ENCODE assay signal across 8 mouse cellular contexts in genomic region chr13:51022401-51023250, GRCm38 (mm10).
DNase-seq lines count a peak whose midpoint lies in the region; ATAC-seq lines count a peak whose summit lies in the region.

No protein-coding gene starts in this region.

- DNase-seq in kidney, adult 8-10 months = no peak
- peak; percentile 58 for DNase-seq in embryo, embryonic 11 days
- no peak for DNase-seq in heart, embryonic 10.5 days (ENCODE audit: low spot score)
- no peak for DNase-seq in ovary, postnatal 10 days (ENCODE audit: low spot score)
- no peak for DNase-seq in cerebellum, adult 9-10 months

- WGBS in kidney, embryonic 15.5 days = 52% methylated on average over 13 of the region's 13 CpGs
- 54% methylated on average over 13 of the region's 13 CpGs for WGBS in heart, embryonic 10.5 days
- 32% methylated on average over 13 of the region's 13 CpGs for whole genome bisulfite sequencing in limb, embryonic 15.5 days

- H3K4me3 ChIP-seq in kidney, embryonic 15.5 days (replicated peaks) = no peak overlapping the region
- H3K4me3 ChIP-seq in heart, embryonic 10.5 days = no peak overlapping the region
- no peak overlapping the region for H3K4me3 ChIP-seq in limb, embryonic 15.5 days

- peaks cover 23% of the 10 kb centered on the region for H3K4me1 ChIP-seq in kidney, embryonic 15.5 days
- peaks cover 20% of the 10 kb centered on the region for H3K4me1 ChIP-seq in heart, embryonic 10.5 days
- peaks cover 43% of the 10 kb centered on the region for H3K4me1 ChIP-seq in limb, embryonic 15.5 days

- ATAC-seq in kidney, embryonic 15.5 days (replicated peaks; ENCODE audit: low FRiP score) = no peak
- ATAC-seq in limb, embryonic 15.5 days (ENCODE audit: insufficient number of reproducible peaks, low FRiP score, low TSS enrichment, low read depth) = peak; percentile 66; the same call in 1 of the 2 replicates
- no peak for ATAC-seq in erythroblast, adult 5-6 weeks (replicated peaks; ENCODE audit: low FRiP score, poor library complexity, severe bottlenecking)

- no peaks in the 10 kb centered on the region for H3K36me3 ChIP-seq in kidney, embryonic 15.5 days
- no peaks in the 10 kb centered on the region for H3K36me3 ChIP-seq in heart, embryonic 10.5 days
- H3K36me3 ChIP-seq in limb, embryonic 15.5 days = no peaks in the 10 kb centered on the region

- peak overlapping the region; percentile 38 for H3K27ac ChIP-seq in kidney, embryonic 15.5 days
- H3K27ac ChIP-seq in heart, embryonic 10.5 days = peak overlapping the region; percentile 42
- peak overlapping the region; percentile 83 for H3K27ac ChIP-seq in limb, embryonic 15.5 days

- no peak overlapping the region for H3K9ac ChIP-seq in kidney, embryonic 15.5 days
- no peak overlapping the region for H3K9ac ChIP-seq in limb, embryonic 15.5 days

- H3K27me3 ChIP-seq in kidney, embryonic 15.5 days = no peaks in the 10 kb centered on the region
- no peaks in the 10 kb centered on the region for H3K27me3 ChIP-seq in heart, embryonic 10.5 days (ENCODE audit: insufficient read depth, poor library complexity, severe bottlenecking)
- no peaks in the 10 kb centered on the region for H3K27me3 ChIP-seq in limb, embryonic 15.5 days

- no peaks in the 10 kb centered on the region for H3K9me3 ChIP-seq in kidney, embryonic 15.5 days (replicated peaks)
- no peaks in the 10 kb centered on the region for H3K9me3 ChIP-seq in heart, embryonic 10.5 days
- H3K9me3 ChIP-seq in limb, embryonic 15.5 days = no peaks in the 10 kb centered on the region

- H3K4me2 ChIP-seq in kidney, embryonic 15.5 days = no peak overlapping the region
- 0 out of 2 replicates have a peak overlapping the region, but pooled peaks have one; percentile 2 for H3K4me2 ChIP-seq in limb, embryonic 15.5 days
